Mouse (Mus musculus) A20 (cell line): ENCODE data around the gene Ift52.
A peak's percentile ranks its signal among the peaks of the same experiment; 100 is the strongest.

ENCODE experiments used
- DNase-seq: peaks from one replicate; pipeline ENCODE4 v3.0.0-alpha.2; 2011; ENCODE audit warnings: low read depth, low spot score

Ift52 gene

DNA sequence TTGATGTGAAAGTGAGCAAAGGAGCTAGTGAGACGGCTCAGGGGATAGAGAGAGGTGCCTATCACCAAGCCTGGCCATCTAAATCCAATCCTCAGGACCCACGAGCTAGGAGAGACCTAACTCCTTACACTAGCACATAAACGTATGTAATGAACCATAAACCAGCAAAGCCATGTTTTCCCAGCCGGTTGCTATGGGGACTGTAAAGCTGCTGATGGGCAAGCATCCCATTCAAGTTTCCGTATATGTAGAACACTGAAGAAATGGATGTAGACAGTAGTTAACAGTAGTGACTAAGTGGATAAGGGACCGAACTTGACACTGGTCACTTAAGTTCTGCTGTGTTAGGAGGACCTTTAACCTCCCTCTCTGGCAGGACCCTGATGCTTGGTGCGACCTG is 56.9 kb downstream of the Ift52 start:
- DNase-seq = no peak

DNA sequence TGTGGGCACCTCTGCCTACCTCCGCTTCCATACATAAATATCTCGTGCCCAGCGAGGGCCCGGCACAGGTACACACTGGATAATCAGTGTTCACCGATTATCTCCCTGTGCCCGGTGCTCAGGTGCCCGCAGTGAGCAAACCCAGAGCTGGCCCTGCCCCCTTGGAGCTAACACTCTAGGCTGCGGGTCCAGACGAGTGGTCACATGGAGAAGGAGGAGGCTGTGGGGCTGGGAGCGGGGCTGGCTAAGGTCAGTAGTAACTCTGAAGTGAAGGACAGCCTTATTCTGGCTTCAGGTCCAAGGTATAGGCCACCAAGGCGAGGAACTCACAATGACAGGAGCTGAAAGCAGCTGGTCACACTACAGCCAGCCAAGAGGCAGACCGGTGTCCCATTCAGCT is 57.7 kb downstream of the Ift52 start:
- no peak for DNase-seq

DNA sequence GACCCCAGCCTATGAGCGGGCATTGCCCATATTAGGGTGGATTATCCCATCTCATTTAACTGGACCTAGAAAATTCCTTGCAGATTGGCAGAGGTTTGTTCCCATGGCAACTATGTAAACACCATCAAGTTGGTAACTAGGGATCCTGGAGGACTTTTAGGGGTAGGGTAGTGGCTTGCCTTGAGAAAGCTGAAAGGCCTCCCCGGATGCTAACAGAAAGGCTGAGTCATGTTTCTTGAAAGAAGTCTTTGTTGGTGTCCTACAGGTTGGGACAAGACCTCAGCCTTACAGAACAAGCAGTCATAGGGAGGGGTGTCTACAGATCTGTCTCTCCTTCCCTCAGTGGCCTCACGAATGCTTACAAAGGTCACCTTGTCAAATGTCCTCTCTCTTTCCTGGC is 58.1 kb downstream of the Ift52 start:
- DNase-seq = no peak

DNA sequence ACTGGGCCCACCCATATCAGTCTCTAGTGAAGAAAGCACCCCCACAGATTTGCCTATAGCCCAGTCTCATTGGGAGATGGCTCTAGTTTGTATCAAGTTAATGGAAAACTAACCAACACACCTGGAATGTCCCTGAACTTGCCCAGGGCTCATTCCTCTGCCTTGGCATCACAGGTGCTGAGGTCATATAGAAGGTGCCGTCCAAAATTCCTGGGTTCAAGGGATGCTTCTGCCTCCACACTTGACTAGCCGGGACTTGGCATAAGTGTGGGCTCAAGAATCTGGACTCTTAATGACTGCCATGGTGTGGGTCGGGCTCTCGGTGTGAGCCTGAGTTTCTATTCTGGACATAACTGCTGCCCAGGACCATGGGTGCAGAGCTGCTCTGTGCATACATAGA is 61.9 kb downstream of the Ift52 start:
- DNase-seq = no peak

DNA sequence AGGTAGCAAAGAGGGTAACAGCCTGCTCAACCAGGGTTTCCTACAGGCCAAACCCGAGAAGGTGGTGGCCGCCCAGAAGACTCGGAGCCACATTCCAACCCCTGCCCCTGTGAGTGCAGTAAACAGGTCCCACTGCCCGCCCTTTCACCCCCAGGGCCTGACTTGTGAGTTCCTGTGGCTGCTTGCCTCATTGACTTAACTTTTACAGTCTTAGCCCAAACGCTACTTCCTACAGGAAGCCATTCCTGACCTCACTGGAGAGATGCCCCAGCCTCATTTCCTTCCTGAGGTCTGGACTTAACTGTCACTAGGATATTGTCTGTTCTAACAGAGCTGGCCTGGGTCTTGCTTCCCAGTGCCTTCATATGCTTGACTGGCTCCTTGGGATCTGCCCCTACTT is 65.4 kb downstream of the Ift52 start:
- DNase-seq = no peak

DNA sequence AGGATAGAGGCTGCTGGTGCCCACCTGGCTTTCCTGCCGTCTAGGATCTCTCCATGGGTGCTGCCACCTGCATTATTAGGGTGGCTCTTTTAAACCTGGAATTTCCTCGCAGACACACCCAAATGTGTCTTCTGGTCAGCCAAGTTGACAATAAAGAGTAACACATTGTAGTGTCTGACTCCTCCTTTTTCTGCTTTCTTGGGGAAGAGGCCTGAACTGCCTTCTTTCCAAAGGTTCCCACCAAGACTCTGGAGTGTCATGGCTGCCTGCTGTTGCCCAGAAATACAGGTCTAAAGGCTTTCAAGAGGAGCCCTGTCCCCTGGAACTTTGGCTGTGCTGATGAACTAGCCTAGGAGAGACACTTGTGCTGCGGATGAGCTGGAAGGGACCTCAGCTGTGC is 67.4 kb downstream of the Ift52 start:
- DNase-seq = no peak

DNA sequence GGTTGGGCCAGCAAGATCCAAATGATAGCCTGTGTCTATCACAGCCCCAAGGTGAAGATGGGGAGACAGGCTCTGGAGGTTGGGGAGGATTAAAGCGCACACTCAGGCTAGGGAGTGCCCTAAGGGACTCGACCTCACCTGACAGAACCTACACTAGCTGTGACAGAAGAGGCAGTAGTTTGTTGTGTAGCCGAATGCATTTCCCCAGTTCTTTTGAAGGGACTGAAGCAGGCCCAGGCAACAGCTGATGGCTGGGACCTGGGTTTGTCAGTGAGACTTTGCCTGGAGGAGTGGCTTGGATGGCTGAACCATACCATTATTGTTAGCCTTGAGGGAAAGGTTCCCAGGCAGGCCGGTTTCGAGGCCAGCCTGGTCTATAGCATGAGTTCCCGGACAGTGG is 67.9 kb downstream of the Ift52 start:
- DNase-seq = no peak

DNA sequence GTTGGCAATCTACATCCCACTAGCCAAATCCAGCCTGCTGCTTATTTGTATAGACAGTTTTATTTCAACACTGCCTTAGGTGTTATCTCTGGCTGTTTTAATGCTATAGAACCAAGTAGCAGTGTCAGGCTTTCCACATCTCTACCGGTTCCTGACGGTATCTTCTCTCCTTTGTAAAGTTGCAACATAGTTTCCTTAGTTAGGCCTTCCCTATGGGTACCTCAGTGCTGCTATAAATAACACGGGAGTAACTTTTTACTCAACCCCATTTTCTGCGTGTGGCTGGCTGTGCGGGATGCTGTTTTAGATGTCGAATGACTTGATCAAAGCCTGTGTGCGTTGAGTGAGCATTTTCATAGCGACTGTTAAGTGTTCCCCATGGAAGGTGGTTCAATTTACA is 69.4 kb downstream of the Ift52 start:
- DNase-seq = no peak

DNA sequence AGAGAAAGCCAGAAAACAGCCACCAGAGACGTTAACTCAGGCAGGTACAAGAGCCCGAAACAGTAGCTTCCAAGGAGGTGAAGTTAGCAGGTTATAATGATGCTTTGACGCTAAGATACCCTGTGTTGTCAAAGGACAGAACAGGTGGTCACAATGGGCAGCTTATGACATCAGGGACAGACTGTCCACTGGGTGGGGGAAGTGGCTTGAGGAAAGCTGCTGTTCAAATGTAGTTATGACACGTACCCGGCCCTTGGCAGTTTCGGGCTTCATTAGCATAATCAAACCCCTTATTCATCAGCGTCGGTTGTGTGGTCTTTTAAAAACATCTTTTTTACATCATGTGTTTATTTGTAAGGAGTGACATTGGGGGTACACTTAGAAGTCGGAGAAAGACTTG is 70.6 kb downstream of the Ift52 start, which contains the start of gene Gtsf1l:
Gene Gtsf1l (minus strand): TSS at position 128 of the 400 bp plus-strand sequence.
- no peak for DNase-seq

DNA sequence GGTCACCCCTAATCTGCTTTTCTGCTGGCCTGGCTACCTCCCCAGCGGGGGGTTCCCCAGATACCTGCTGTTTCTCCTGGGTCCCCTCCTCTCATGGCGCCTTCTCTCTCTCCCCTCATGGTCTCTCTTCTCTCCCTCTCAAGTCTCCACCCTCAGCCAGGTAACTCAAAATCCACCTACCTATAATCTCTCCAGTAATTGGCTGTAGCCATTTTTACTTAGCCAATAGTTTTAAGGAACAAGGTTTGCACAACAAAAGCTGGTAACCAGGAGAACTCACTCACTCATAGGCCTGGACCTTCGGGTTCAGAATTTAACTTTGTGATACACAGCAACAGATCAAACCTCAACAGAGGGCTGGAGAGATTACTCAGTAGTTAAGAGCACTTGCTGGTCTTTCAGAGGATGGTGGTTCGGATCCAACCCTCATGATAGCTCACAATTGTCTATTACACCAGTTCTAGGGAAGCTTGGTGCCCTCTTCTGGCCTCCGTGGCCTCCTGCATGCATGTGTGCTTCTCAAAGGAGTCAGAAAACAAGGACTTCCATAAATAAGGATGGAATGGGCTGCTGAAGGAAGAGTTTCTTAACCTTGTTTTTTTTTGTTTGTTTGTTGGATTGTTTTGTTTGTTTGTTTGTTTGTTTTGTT is 72.4 kb downstream of the Ift52 start:
- peak; percentile 54 for DNase-seq

DNA sequence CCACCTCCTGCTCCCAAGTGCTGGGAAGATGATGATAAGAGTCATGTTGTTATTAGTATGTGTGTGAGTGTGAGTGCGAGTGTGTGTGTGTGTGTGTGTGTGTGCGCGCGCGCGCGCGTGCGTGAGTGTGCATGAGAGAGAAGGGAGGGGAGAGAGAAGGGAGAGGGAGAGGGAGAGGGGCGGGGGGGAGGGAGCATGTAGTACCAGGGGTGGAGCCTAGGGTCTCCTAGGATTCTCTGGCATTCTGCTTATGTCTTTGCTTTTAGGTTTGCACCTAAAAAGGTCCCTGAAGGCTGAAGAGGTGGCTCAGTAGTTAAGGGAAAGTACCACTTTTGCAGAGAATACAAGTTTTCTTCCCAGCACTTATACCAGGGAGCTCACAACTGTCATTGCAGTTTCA is 77.8 kb downstream of the Ift52 start:
- no peak for DNase-seq
